Mouse (Mus musculus) R1 (cell line): ENCODE data around the gene Pin1rt1.
A peak's percentile ranks its signal among the peaks of the same experiment; 100 is the strongest.

Experiments
- DNase-seq: peaks from one replicate; pipeline ENCODE4 v3.0.0-alpha.2; 2018; ENCODE audit warnings: low read depth, low spot score

Gene Pin1rt1

GRCm38 (mm10) chr2:104712486-104712809, 3.7 kb downstream of the Pin1rt1 start:
- no peak for DNase-seq

- peak; percentile 60 for DNase-seq
Observed at GRCm38 (mm10) chr2:104711585-104712485, 4.3 kb downstream of the Pin1rt1 start, which contains the start of gene Tcp11l1. TSS of gene Tcp11l1 (minus strand) at chr2:104712169.

- no peak for DNase-seq
Observed at GRCm38 (mm10) chr2:104710670-104711370, 5.4 kb downstream of the Pin1rt1 start.

- no peak for DNase-seq
Observed at GRCm38 (mm10) chr2:104709786-104710337, 6.3 kb downstream of the Pin1rt1 start.

- no peak for DNase-seq
Observed at GRCm38 (mm10) chr2:104704355-104704754, 11.8 kb downstream of the Pin1rt1 start.

GRCm38 (mm10) chr2:104703158-104703557, 13.0 kb downstream of the Pin1rt1 start:
- peak; percentile 53 for DNase-seq

GRCm38 (mm10) chr2:104699659-104700058, 16.5 kb downstream of the Pin1rt1 start:
- no peak for DNase-seq

- DNase-seq: no peak
Observed at GRCm38 (mm10) chr2:104692551-104692950, 23.6 kb downstream of the Pin1rt1 start.

- DNase-seq: no peak
Observed at GRCm38 (mm10) chr2:104690720-104691119, 25.5 kb downstream of the Pin1rt1 start.

GRCm38 (mm10) chr2:104688724-104689123, 27.5 kb downstream of the Pin1rt1 start:
- DNase-seq: no peak

- DNase-seq: no peak
Observed at GRCm38 (mm10) chr2:104688321-104688720, 27.9 kb downstream of the Pin1rt1 start.

GRCm38 (mm10) chr2:104687261-104687660, 28.9 kb downstream of the Pin1rt1 start:
- DNase-seq: no peak

- peak; percentile 80 for DNase-seq
Observed at GRCm38 (mm10) chr2:104685418-104685817, 30.8 kb downstream of the Pin1rt1 start.

- no peak for DNase-seq
Observed at GRCm38 (mm10) chr2:104684771-104685170, 31.4 kb downstream of the Pin1rt1 start.

GRCm38 (mm10) chr2:104677326-104677725, 38.9 kb downstream of the Pin1rt1 start:
- no peak for DNase-seq

- DNase-seq: no peak
Observed at GRCm38 (mm10) chr2:104671724-104672123, 44.5 kb downstream of the Pin1rt1 start.

- peak; percentile 71 for DNase-seq
Observed at GRCm38 (mm10) chr2:104669122-104669804, 46.9 kb downstream of the Pin1rt1 start.
